Mouse (Mus musculus) central nervous system, embryonic 18 days (tissue): Measurements from ENCODE around the gene Gatad1. TPM values are rescaled to one million over a fixed set of nuclear protein-coding genes. Genes with fewer than 3 reads are reported as not detected.

ENCODE experiments used
- polyA plus RNA-seq: library from polyadenylated mRNA; depleted of rRNA; stranded (reverse); fragments of >200 nt; gene quantifications from 2 replicates; pipeline ENCODE4 v1.2.3, GENCODE M21; 2012; rRNA removed

The Gatad1 gene
- polyA plus RNA-seq = 60.0 and 68.1 TPM in 2 replicates

DNA sequence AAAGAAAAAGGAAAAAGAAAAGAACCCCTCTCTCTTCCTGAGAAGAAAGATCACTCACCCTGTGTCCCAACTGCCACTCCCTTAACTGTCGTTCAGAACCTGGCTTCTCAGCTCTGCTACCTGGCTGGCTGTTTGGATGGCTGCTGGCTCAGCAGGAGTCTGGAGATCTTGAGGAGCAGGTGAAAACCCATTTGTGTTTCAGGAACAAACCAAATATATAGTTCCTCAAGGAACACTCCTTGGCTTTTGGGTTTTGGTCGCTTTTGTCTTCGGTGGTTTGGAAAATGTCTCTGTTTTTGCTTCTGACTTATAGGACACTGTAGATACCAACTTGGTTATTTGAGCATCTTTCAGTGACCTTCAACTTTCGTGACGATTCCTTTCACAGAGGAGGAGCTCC is at the start of gene Gatad1:
Gene Gatad1 (minus strand): TSS at position 101 of the 400 bp plus-strand sequence.

DNA sequence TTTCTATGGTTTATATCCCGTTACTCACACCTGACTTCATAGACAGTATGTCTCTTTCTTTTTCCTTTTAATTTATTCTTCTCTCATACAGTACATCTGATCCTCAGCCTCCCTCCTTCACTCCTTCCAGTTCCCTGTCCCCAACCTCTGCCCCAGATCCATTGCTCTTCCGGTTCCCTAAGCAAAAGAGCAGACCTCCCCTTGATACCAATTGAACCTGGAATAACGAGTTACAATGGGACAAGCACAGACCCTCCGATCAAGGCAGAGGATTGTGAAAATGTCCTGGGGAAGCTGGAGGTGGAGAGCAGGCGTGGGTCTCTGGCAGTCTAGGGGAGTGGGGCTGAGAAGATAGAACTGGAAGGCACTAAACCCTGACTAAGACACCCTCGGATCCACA is 6.1 kb downstream of the Gatad1 start, which contains the start of gene Tmbim7:
Gene Tmbim7 (plus strand): TSS at position 301 of the 400 bp plus-strand sequence.

GRCm38 (mm10) chr5:3596399-3596766 is 60.6 kb downstream of the Gatad1 start, which contains the start of gene Rbm48:
Rbm48 (minus strand) TSS chr5:3596585.

DNA sequence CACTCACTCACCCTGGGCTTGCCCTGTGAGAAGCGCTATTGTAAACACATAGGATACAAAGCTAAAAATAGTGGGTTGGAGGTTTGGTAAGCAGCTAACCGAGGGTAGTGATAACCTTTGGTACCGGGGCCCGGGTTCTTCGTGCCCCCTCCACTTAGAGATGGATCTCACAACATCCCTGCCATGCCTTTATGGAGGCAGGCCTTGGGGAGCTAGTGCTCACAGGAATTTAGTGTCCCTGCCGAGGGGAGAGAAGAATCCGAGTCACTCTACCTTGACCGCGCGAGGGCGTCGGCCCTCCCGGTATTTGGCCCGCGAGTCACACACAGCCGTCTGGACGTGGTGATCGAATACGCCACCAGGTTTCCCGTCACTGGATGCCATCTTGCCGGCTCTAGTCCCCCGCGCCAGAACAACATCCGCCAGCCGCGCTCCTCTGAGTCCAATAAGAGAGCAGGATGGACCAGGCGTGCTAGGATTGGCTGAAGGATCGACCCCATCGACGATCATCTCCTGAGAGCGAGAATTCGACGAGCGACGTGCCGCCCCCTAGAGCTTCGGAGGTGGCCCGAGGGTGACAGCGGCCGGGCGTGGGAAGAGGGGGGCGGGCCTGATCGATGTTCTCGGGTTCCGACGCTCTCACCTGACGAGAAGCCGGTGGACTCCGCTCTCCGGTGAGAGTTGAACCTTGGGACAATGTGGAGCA is 61.1 kb downstream of the Gatad1 start, which contains the start of gene Pex1:
Gene Pex1 (plus strand): TSS at position 374 of the 706 bp plus-strand sequence.

Other genes with a start within 250 kb of the Gatad1 start
- 27.7 and 27.9 TPM in 2 replicates for gene Fam133b, start 113.4 kb downstream of the Gatad1 start, polyA plus RNA-seq
- 4.7 and 5.5 TPM in 2 replicates for gene 1700109H08Rik, start 85.6 kb downstream of the Gatad1 start, polyA plus RNA-seq
- gene Pex1, start 61.1 kb downstream of the Gatad1 start, polyA plus RNA-seq = 26.1 and 26.7 TPM in 2 replicates
- gene Rbm48, start 60.6 kb downstream of the Gatad1 start, polyA plus RNA-seq = 10.7 and 11.1 TPM in 2 replicates
- gene Tmbim7, start 6.0 kb downstream of the Gatad1 start, polyA plus RNA-seq = not detected in 2 replicates
- gene Ankib1, start 145.7 kb upstream of the Gatad1 start, polyA plus RNA-seq = 22.8 and 24.2 TPM in 2 replicates
- 46.6 and 50.3 TPM in 2 replicates for gene Krit1, start 146.0 kb upstream of the Gatad1 start, polyA plus RNA-seq
- 0.05 and 0.06 TPM in 2 replicates for gene Lrrd1, start 188.0 kb upstream of the Gatad1 start, polyA plus RNA-seq
- gene Mterf1a, start 236.7 kb upstream of the Gatad1 start, polyA plus RNA-seq = 5.8 and 6.4 TPM in 2 replicates